Mouse (Mus musculus): ENCODE measurements at regions not wholly inside any gene's neighbourhood (a gene's known extent, or its start where the extent isn't known, plus 50 kb on each side); places are given as distances from the start of the nearest gene placed in this dataset.

- intact Hi-C loops (cut with DNase I; ENCODE audit: low total_unique reads), result no loop called here
- no peak for DNase-seq
These were observed 204.3 kb upstream of the A1bg start for GRCm38 (mm10) chr15:61127130-61127529.

GRCm38 (mm10) chr15:61116912-61117311 lies 194.1 kb upstream of the A1bg start:
- intact Hi-C loops (cut with DNase I; ENCODE audit: low total_unique reads), result no loop called here
- no peak for DNase-seq

- no peak for DNase-seq
- intact Hi-C loops (cut with DNase I; ENCODE audit: low total_unique reads), result no loop called here
These were observed 186.8 kb upstream of the A1bg start for GRCm38 (mm10) chr15:61109429-61110128.

- no peak for DNase-seq
- intact Hi-C loops (cut with DNase I; ENCODE audit: low total_unique reads), result no loop called here
These were observed 186.1 kb upstream of the A1bg start for GRCm38 (mm10) chr15:61108957-61109356.

DNA sequence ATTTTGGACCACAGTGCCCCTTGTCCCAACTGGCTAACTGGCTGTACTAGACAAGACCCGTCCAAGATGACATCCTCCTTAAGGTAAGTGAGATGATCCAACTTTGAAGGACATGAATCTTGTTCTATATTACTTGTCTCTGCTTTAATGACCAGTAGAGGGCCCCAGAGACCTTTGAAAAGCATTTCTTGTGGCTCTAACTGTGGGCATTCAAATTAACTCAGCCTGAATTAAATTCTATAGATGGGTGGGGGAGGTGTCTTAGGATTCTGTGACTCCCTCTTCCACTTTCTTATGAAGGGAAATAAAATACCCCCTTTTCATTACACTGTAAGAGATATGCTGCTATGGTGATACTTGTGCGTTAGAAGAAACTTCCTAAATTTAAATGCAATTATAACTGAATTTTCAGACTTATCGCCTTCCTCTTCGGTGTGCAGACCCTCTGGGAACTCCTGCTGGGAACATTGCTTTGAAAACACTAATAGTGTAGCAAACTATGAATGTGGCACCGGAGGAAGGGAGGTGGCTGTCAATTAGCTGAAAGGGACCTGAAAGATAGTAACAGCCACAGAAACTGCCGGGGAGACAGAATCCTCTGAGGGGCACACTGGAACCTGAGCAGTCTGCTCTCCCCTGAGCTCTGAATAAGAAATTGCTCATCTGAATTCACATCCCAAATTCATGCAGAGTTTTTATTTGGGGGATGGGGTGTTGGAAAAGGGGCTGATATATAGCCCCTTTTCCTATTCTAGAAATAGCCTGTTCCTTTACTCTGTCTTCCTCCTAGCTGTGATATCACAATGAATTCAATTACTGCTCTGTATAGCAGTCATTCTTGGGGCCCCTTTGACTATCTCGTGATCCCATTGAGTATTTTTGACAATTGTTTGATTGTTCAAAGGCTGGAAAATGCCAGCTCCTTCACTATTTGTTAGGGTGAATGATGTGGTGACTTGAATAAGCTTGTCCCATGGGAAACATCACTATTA lies 179.9 kb upstream of the A1bg start:
- no peak for DNase-seq
- intact Hi-C loops (cut with DNase I; ENCODE audit: low total_unique reads), result no loop called here

DNA sequence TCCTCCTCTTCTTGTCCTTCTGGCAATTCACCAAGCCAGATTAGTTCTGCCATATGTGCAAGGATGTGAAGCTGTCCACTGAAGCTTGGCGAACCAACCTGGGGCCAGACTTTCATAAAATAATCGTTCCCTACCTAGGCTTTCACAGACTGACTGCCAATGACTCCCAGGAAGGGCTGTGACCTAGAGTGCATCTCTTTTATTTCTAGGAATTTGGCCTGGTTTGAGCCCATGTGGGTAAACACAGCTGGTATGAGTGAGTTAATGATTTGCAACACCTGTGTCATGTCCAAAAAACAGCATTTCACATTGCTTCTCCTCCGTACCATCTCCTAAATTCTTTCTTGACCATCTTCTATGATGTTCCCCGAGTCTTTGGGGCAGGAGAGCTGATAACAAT lies 178.0 kb upstream of the A1bg start:
- intact Hi-C loops (cut with DNase I; ENCODE audit: low total_unique reads), result no loop called here
- no peak for DNase-seq

DNA sequence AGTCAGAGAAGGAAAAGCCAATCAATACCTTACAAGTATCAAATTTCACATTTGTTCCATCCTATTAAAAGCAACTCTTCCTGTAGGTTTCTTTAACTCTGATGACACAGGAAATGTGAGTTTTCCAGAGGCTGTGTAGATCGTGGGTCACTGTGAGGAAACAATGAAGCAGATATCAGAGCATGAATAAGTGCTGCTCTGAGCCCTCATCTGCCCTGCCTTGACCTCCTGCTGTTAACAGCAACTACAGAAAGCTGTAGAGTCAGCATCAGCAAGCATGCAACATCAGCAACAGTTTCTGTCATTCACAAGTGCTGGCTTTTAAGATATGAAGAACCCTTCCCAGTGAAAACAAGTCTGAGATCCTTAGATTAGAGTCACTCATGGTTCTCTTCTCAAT lies 176.2 kb upstream of the A1bg start:
- intact Hi-C loops (cut with DNase I; ENCODE audit: low total_unique reads), result no loop called here
- DNase-seq, result no peak

- no peak for DNase-seq
- intact Hi-C loops (cut with DNase I; ENCODE audit: low total_unique reads), result no loop called here
These were observed 175.7 kb upstream of the A1bg start for GRCm38 (mm10) chr15:61098519-61098918.

- intact Hi-C loops (cut with DNase I; ENCODE audit: low total_unique reads), result no loop called here
- DNase-seq, result no peak
These were observed 173.4 kb upstream of the A1bg start for GRCm38 (mm10) chr15:61096021-61096781.

GRCm38 (mm10) chr15:61055017-61055609 lies 132.3 kb upstream of the A1bg start:
- intact Hi-C loops (cut with DNase I; ENCODE audit: low total_unique reads), result no loop called here
- no peak for DNase-seq

- intact Hi-C loops (cut with DNase I; ENCODE audit: low total_unique reads), result no loop called here
- DNase-seq, result no peak
These were observed 128.6 kb upstream of the A1bg start for GRCm38 (mm10) chr15:61051363-61051762.

DNA sequence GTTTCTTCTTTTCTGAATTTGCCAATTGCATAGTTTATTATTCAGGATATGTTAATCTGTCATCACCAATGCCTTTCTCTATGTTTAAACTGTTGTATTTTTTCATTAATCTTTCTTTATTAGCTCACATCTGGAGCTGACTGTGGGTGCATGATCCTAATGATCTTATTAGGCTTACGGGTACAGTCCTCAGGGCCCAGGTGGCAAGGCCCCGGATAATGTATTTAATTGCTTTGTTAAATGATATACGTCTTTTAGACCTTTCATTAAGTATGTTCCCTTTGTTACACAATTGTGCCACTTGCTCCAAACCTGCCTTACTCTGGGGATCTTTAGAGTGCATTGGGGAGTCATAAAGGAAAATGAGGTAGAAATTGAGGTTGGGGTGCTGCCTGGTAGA lies 86.7 kb upstream of the A1bg start:
- DNase-seq, result no peak
- intact Hi-C loops (cut with DNase I; ENCODE audit: low total_unique reads), result no loop called here

DNA sequence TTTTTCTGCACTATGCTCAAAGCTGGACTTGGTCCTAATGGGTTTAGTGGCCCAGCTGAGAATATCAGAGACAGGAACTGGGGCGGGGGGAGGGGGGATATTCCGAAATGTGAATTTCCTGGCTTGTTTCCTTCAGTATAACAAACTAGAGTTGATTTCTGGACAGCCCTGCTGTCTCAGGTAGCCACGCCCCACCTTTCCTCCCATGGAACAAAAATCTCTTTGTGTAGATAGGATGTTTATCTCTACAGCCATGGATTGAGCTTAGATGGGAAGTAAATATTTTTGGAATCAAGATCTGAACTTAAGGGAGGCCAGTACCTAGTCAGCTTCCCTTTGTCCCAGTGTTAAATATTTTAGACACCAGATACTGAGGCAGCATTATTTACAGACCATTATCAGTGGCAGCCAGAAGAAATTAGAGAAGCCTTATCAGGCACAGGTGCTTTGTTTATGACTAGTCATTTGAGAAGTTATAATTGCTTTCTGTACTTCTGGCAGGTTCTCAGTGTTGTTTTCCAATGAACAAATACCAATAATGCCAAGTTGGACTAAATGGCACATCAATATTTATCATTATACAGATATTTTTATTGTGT lies 84.7 kb upstream of the A1bg start:
- intact Hi-C loops (cut with DNase I; ENCODE audit: low total_unique reads), result no loop called here

DNA sequence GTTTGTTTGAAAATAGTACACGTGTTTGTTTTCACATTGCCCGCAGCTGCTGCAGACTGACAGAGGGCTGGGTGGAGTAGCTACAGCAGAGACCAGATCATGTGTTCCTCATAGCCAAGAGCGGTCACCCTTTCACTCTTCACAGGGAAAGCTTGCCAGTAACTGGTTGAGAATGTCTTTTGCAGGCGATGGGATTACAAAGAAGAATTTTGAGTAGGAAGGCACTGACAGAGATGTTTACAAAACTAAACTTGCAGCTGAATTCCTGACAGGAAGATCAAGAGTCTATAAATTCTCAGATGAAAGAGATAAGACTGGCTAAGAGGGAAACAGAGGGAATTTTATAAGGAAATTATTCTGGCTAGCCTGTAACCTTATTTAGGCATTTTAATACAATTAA lies 83.8 kb upstream of the A1bg start:
- peak; percentile 4 for DNase-seq
- intact Hi-C loops (cut with DNase I; ENCODE audit: low total_unique reads), result no loop called here

More for the DNA sequence above, 84.7 kb upstream of the A1bg start:
- DNase-seq, result no peak

DNA sequence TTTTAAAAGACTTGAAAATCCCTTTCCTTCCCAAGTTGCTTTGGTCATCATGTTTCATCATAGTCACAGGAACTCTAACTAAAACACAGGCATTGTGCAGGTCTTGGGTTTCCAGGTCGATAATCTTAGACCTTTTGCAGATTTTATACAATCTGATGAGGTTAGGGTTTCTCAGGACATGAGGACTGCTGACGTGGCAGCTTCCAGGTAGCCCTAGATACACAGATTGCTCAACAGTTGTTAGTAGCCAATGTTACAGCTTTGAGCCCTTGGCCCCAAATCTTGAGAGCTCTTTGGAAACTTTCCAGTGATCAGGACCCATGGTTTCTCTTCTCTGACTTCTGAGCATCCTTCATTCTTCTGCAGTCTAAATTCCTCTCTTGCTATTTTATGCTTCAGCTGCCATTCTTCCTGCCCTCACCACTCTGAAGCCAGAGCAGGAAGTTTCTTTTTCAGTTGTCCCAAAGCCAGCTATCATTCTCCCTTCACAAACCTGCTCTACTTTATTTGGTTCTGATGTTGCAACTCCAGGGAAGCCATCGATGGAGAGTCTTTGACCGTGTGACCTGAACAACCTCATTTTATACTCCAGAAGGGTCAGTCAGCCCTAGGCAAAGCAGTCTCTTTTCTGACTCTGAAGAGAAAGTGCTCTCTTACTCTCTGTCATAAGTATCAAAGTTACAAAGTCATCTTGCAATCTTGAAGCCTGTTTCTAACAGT lies 71.3 kb upstream of the A1bg start:
- no peak for DNase-seq
- intact Hi-C loops (cut with DNase I; ENCODE audit: low total_unique reads), result no loop called here

GRCm38 (mm10) chr15:60993394-60993793 lies 70.6 kb upstream of the A1bg start:
- intact Hi-C loops (cut with DNase I; ENCODE audit: low total_unique reads), result no loop called here
- no peak for DNase-seq

DNA sequence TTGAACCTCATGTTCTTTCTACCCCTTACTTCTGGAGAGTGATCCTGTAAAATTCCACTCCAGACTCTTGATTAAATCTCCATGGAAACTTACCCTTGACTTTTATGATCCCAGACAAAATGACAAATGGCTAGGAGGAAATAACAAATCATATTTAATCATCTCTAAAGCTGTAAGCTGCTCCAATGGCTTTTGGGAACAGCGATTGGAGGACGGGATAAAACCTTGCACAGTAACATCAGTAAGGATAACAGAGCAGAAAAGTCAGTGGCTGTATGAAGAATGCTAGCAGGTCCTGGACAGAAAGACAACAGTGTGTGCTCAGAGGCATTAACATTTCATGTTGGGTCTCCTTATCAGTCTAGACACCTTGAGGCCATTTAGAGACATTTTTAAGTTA lies 59.8 kb upstream of the A1bg start:
- DNase-seq, result no peak
- intact Hi-C loops (cut with DNase I; ENCODE audit: low total_unique reads), result no loop called here

Measured in gastrocnemius, postnatal 14 days (tissue).